Mouse (Mus musculus) CH12.LX (cell line): Measurements from ENCODE around the gene Adamts16. TPM values are rescaled to one million over a fixed set of nuclear protein-coding genes. Genes with fewer than 3 reads are reported as not detected.

Source experiments
- DNase-seq: peaks from one replicate; pipeline ENCODE4 v3.0.0-alpha.2; 2013; ENCODE audit errors: extremely low read depth
- H3K27ac ChIP-seq: 2 replicates; pipeline ENCODE4 v1.5.1; 2012; ENCODE audit warnings: low read depth, mild to moderate bottlenecking, control low read depth, moderate library complexity; ENCODE audit not compliant: insufficient read depth
- H3K27me3 ChIP-seq: replicated peaks from 2 replicates; pipeline ENCODE3; 2012; ENCODE audit warnings: inconsistent platforms
- H3K36me3 ChIP-seq, 2 experiments: replicated peaks in 1 of 2; 2 replicates each; pipeline versions ENCODE3 to v1.6.1; 2012; ENCODE audit warnings: inconsistent platforms in 1 of 2, low read length in 1 of 2, mild to moderate bottlenecking in 1 of 2, mixed read lengths in 1 of 2, moderate library complexity in 1 of 2; ENCODE audit not compliant: control insufficient read depth in 1 of 2, insufficient read depth in 1 of 2
- H3K4me1 ChIP-seq, 2 experiments: 2 replicates each; pipeline ENCODE4 v1.6.1; 2012; ENCODE audit warnings: inconsistent platforms in 1 of 2, moderate library complexity in 1 of 2; ENCODE audit not compliant: insufficient read depth in 2 of 2, control insufficient read depth in 1 of 2
- H3K4me2 ChIP-seq: 2 replicates; pipeline ENCODE4 v1.6.1; 2012; ENCODE audit warnings: low read depth, mild to moderate bottlenecking, control low read depth; ENCODE audit not compliant: poor library complexity, insufficient read depth, severe bottlenecking
- H3K4me3 ChIP-seq, 3 experiments: fragments of 150-350 bp in 1 of 3; sonication (generic) in 1 of 3; replicated peaks in 1 of 3; 2 replicates each; pipeline versions ENCODE3 to v1.5.1; 2011 to 2012; ENCODE audit warnings: low read depth in 2 of 3, low read length in 2 of 3, mild to moderate bottlenecking in 2 of 3, moderate library complexity in 2 of 3, control low read depth in 1 of 3, improper control_type of control experiment in 1 of 3, inconsistent platforms in 1 of 3, mixed read lengths in 1 of 3; ENCODE audit not compliant: poor library complexity in 1 of 3
- H3K79me2 ChIP-seq: replicated peaks from 2 replicates; pipeline ENCODE4 v1.6.1; 2012; ENCODE audit warnings: mild to moderate bottlenecking, moderate library complexity; ENCODE audit not compliant: control insufficient read depth, poor library complexity, insufficient read depth, severe bottlenecking; ENCODE audit errors: extremely low read depth
- H3K9ac ChIP-seq: 2 replicates; pipeline ENCODE4 v1.6.1; 2012; ENCODE audit warnings: low read depth, mild to moderate bottlenecking, control low read depth, moderate library complexity; ENCODE audit not compliant: insufficient read depth
- H3K9me3 ChIP-seq: replicated peaks from 2 replicates; pipeline ENCODE3; 2012; ENCODE audit warnings: low read length, inconsistent platforms, mixed read lengths
- BHLHE40 ChIP-seq: IDR thresholded peaks from 2 replicates; pipeline ENCODE4 v1.6.1; 2011; ENCODE audit warnings: mild to moderate bottlenecking, low read depth, low read length, improper control_type of control experiment
- CHD2 ChIP-seq: IDR thresholded peaks from 2 replicates; pipeline ENCODE4 v1.6.1; 2011; ENCODE audit warnings: low read length, improper control_type of control experiment
- E2F4 ChIP-seq: IDR thresholded peaks from 2 replicates; pipeline ENCODE4 v1.6.1; 2011; ENCODE audit warnings: low read depth, low read length, improper control_type of control experiment; ENCODE audit not compliant: insufficient replicate concordance
- ELF1 ChIP-seq: IDR thresholded peaks from 2 replicates; pipeline ENCODE4 v1.6.1; 2014; ENCODE audit warnings: low read depth, mild to moderate bottlenecking, inconsistent platforms, low read length, improper control_type of control experiment
- ETS1 ChIP-seq: conservative IDR thresholded peaks from 2 replicates; pipeline ENCODE4 v1.6.1; 2012; ENCODE audit warnings: low read depth, mild to moderate bottlenecking, inconsistent platforms, low read length, improper control_type of control experiment, moderate library complexity
- GABPA ChIP-seq: IDR thresholded peaks from 2 replicates; pipeline ENCODE4 v1.6.1; 2012; ENCODE audit warnings: low read depth, low read length, improper control_type of control experiment, inconsistent platforms; ENCODE audit not compliant: insufficient replicate concordance
- IRF4 ChIP-seq: IDR thresholded peaks from 2 replicates; pipeline ENCODE4 v1.6.1; 2014; ENCODE audit warnings: low read depth, mild to moderate bottlenecking, inconsistent platforms, low read length, improper control_type of control experiment
- JUN ChIP-seq: IDR thresholded peaks from 2 replicates; pipeline ENCODE4 v1.6.1; 2011; ENCODE audit warnings: low read depth, mild to moderate bottlenecking, low read length, improper control_type of control experiment, moderate library complexity; ENCODE audit not compliant: insufficient read depth
- JUND ChIP-seq: conservative IDR thresholded peaks from 2 replicates; pipeline ENCODE4 v1.6.1; 2011; ENCODE audit warnings: low read depth, low read length, improper control_type of control experiment
- KAT2A ChIP-seq: IDR thresholded peaks from 2 replicates; pipeline ENCODE4 v1.6.1; 2012; ENCODE audit warnings: low read length, improper control_type of control experiment, inconsistent platforms; ENCODE audit not compliant: insufficient replicate concordance
- MAFK ChIP-seq: IDR thresholded peaks from 2 replicates; pipeline ENCODE4 v1.6.1; 2011; ENCODE audit warnings: low read length, improper control_type of control experiment; ENCODE audit not compliant: insufficient replicate concordance
- MAX ChIP-seq: IDR thresholded peaks from 2 replicates; pipeline ENCODE4 v1.6.1; 2011; ENCODE audit warnings: low read length, improper control_type of control experiment
- MAZ ChIP-seq: IDR thresholded peaks from 2 replicates; pipeline ENCODE4 v1.6.1; 2012; ENCODE audit warnings: low read depth, mild to moderate bottlenecking, inconsistent platforms, low read length, improper control_type of control experiment, moderate library complexity
- MEF2A ChIP-seq: IDR thresholded peaks from 2 replicates; pipeline ENCODE4 v1.6.1; 2014; ENCODE audit warnings: low read depth, mild to moderate bottlenecking, inconsistent platforms, low read length, improper control_type of control experiment, borderline replicate concordance
- NELFE ChIP-seq: IDR thresholded peaks from 2 replicates; pipeline ENCODE4 v1.6.1; 2011; ENCODE audit warnings: low read depth, low read length, improper control_type of control experiment
- POLR2A ChIP-seq: IDR thresholded peaks from 2 replicates; pipeline ENCODE4 v1.6.1; 2011; ENCODE audit warnings: low read depth, mild to moderate bottlenecking, improper control_type of control experiment, low read length
- POLR2AphosphoS2 ChIP-seq: IDR thresholded peaks from 2 replicates; pipeline ENCODE4 v1.6.1; 2011; ENCODE audit warnings: low read depth, low read length, improper control_type of control experiment
- RAD21 ChIP-seq: IDR thresholded peaks from 2 replicates; pipeline ENCODE4 v1.6.1; 2011; ENCODE audit warnings: low read depth, mild to moderate bottlenecking, low read length, improper control_type of control experiment, moderate library complexity
- RCOR1 ChIP-seq: conservative IDR thresholded peaks from 2 replicates; pipeline ENCODE4 v1.6.1; 2012; ENCODE audit warnings: low read depth, mild to moderate bottlenecking, inconsistent platforms, low read length, improper control_type of control experiment
- SIN3A ChIP-seq: IDR thresholded peaks from 2 replicates; pipeline ENCODE4 v1.6.1; 2012; ENCODE audit warnings: low read length, improper control_type of control experiment, inconsistent platforms
- TBP ChIP-seq: conservative IDR thresholded peaks from 2 replicates; pipeline ENCODE4 v1.6.1; 2011; ENCODE audit warnings: low read depth, low read length, improper control_type of control experiment
- UBTF ChIP-seq: IDR thresholded peaks from 2 replicates; pipeline ENCODE4 v1.6.1; 2012; ENCODE audit warnings: low read depth, mild to moderate bottlenecking, inconsistent platforms, low read length, improper control_type of control experiment, moderate library complexity
- ZC3H11A ChIP-seq: IDR thresholded peaks from 2 replicates; pipeline ENCODE4 v1.6.1; 2012; ENCODE audit warnings: low read depth, mild to moderate bottlenecking, inconsistent platforms, low read length, improper control_type of control experiment
- ZMIZ1 ChIP-seq: IDR thresholded peaks from 2 replicates; pipeline ENCODE4 v1.6.1; 2012; ENCODE audit warnings: low read depth, mild to moderate bottlenecking, inconsistent platforms, low read length, improper control_type of control experiment
- ZNF384 ChIP-seq: IDR thresholded peaks from 2 replicates; pipeline ENCODE4 v1.6.1; 2012; ENCODE audit warnings: low read depth, low read length, improper control_type of control experiment, inconsistent platforms
- dilution Hi-C: fragments of 300-500 bp; cut with MboI; formaldehyde crosslinking; loops from 2 replicates; pipeline ENCODE4 v1.14.3; 2020; ENCODE audit warnings: low sequenced_read_pairs; ENCODE audit not compliant: extremely low pct_unique_long_range_greater_than_20kb, extremely low pct_ligation_motif_present
- in situ Hi-C: fragments of 300-500 bp; cut with MboI; formaldehyde crosslinking; loops from 3 replicates; pipeline ENCODE4 v1.14.3; 2019; ENCODE audit warnings: low sequenced_read_pairs, low pct_ligation_motif_present, low pct_unique_long_range_greater_than_20kb, mixed read lengths
- polyA plus RNA-seq: library from polyadenylated mRNA; unstranded; fragments of >175 nt; gene quantifications from 2 replicates; pipeline ENCODE4 v1.2.1, GENCODE M21; 2012; ENCODE audit warnings: low read depth; ENCODE audit not compliant: insufficient read length
- total RNA-seq, 2 experiments: library from RNA; depleted of rRNA; stranded (reverse); fragments of 300-350 nt in 1 of 2; fragments of >200 nt in 1 of 2; gene quantifications; 2 replicates each; pipeline ENCODE4 v1.2.3; 2012 to 2014

Adamts16 gene
- total and polyA plus RNA-seq, 3 experiments = not detected

- Histone ChIP-seq H3K27me3 (no peaks in the 10 kb centered on the region), H3K4me1 (peaks cover 0 to 4% of the 10 kb centered on the region in 2 experiments; a peak in 1 of 4 replicates), H3K4me2 (no peak overlapping the region)
- dilution Hi-C loops = no loop called here
- TF ChIP-seq MAFK = no peak
- no peak for TF ChIP-seq BHLHE40
- TF ChIP-seq NELFE = no peak
- TF ChIP-seq MAZ = no peak
- no peak for TF ChIP-seq E2F4
- TF ChIP-seq JUN = no peak
- TF ChIP-seq CHD2 = no peak
- no peak for TF ChIP-seq ETS1
- TF ChIP-seq ZC3H11A = no peak
- TF ChIP-seq, all 38 proteins: peak for 0
- Histone ChIP-seq H3K4me3 (no peak overlapping the region), H3K36me3 (no peaks in the 10 kb centered on the region), H3K9ac (no peak overlapping the region), H3K27ac (no peak overlapping the region), H3K9me3 (no peaks in the 10 kb centered on the region), H3K79me2 (no peaks in the 10 kb centered on the region)
- DNase-seq = no peak
- in situ Hi-C loops = no loop called here
Observed at GRCm38 (mm10) chr13:70698812-70699387, 142.7 kb downstream of the Adamts16 start.

- Histone ChIP-seq H3K4me1 (no peaks in the 10 kb centered on the region), H3K4me2 (no peak overlapping the region), H3K9ac (no peak overlapping the region), H3K4me3 (no peak overlapping the region), H3K79me2 (no peaks in the 10 kb centered on the region), H3K27ac (no peak overlapping the region), H3K9me3 (no peaks in the 10 kb centered on the region), H3K36me3 (no peaks in the 10 kb centered on the region), H3K27me3 (no peaks in the 10 kb centered on the region)
- TF ChIP-seq ZMIZ1 (no peak), ELF1 (no peak), GABPA (no peak), KAT2A (no peak), RCOR1 (no peak), JUND (no peak), ZNF384 (no peak), RAD21 (no peak), IRF4 (no peak), E2F4 (no peak), POLR2A (no peak), POLR2AphosphoS2 (no peak), CHD2 (no peak), MAX (no peak), TBP (no peak), MAZ (no peak), MEF2A (no peak), UBTF (no peak), BHLHE40 (no peak), SIN3A (no peak)
- dilution Hi-C loops (no loop called here), in situ Hi-C loops (no loop called here)
- DNase-seq = no peak
Observed at GRCm38 (mm10) chr13:70689452-70689960, 152.1 kb downstream of the Adamts16 start.
